Mouse (Mus musculus) monocyte, adult 5-6 weeks (primary cell): Measurements from ENCODE around the gene Vmn1r37. TPM values are rescaled to one million over a fixed set of nuclear protein-coding genes. Genes with fewer than 3 reads are reported as not detected.
"Not testable (repeated sequence)": the region's sequence is repeated elsewhere in the genome, so short reads cannot be mapped to it uniquely, and the experiment has no call there.

Experiments used
- ATAC-seq: fragments of 153-309, 156-312 bp; replicated peaks from 2 replicates; pipeline ENCODE4 v1.8.0; 2017; ENCODE audit warnings: mild to moderate bottlenecking; ENCODE audit not compliant: low TSS enrichment, insufficient number of reproducible peaks, severe bottlenecking, poor library complexity, low FRiP score
- total RNA-seq: library from RNA; stranded (forward); fragments of 200-1000, 200-491, 200-594 nt; gene quantifications from 3 replicates; pipeline ENCODE4 v1.2.3, GENCODE M21; 2017

Gene Vmn1r37
- not detected in 3 replicates for total RNA-seq

DNA sequence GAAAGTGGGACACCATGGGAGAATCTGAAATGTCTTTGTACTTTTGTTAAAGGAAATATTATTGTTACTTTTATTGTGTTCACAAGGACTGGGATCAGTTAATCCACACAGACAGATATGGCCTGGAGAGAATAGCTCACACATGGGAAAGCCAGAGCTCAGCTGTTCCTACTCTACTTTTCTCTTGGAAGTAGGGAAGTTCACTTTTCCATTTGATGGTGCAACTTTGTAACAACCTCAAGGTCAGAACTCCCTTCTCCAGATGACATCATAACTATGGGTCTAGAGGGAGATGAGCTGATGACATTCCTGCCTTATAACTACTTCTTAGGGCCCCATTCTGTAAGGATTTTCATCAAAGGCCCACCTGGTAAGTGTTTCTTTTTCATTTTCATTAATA lies at the start of gene Vmn1r37:
TSS of gene Vmn1r37 (plus strand) at position 301 of the 400 bp plus-strand sequence.
- ATAC-seq, result not testable (repeated sequence)

DNA sequence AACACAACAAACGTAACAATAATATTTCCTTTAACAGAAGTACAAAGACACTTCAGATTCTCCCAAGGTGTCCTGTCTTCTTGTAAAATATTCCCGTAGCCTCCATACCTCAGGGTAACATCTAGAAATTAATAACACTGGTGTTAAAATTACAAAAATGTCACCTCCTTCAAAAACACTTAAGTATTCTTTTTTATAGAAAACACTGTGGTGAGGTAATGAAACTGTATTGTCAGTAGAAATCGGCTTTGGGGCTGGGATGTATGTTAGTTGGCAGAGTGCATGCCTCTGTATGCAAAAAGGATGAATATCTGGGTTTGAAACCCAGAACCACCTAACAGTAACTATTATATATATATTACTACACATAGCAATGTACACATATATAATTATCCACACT lies 43.4 kb upstream of the Vmn1r37 start, which contains the start of gene Vmn1r35:
TSS of gene Vmn1r35 (minus strand) at position 101 of the 400 bp plus-strand sequence.
- no peak for ATAC-seq

- no peak for ATAC-seq
Measured at GRCm38 (mm10) chr6:66708901-66709300, 20.3 kb upstream of the Vmn1r37 start.

GRCm38 (mm10) chr6:66713854-66714253 lies 15.3 kb upstream of the Vmn1r37 start:
- ATAC-seq, result no peak

DNA sequence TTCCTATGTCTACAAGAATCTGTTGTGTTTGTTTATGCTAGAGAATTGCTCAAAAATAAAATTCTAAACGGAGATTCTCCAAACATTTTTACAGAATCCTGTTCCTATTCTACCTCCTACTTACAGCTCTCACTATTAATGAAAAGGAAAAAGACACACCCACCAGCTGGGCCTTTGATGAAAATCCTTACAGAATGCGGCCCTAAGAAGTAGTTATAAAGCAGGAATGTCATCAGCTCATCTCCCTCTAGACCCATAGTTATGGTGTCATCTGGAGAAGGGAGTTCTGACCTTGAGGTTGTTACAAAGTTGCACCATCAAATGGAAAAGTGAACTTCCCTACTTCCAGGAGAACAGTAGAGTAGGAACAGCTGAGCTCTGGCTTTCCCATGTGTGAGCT lies 10.1 kb upstream of the Vmn1r37 start, which contains the start of gene Vmn1r36:
TSS of gene Vmn1r36 (minus strand) at position 101 of the 400 bp plus-strand sequence.
- ATAC-seq, result not testable (repeated sequence)

- ATAC-seq, result not testable (repeated sequence)
Measured at GRCm38 (mm10) chr6:66782527-66782926, 53.3 kb downstream of the Vmn1r37 start, which contains the start of gene Vmn1r38. Gene Vmn1r38 (minus strand): TSS chr6:66782627.

Other genes with a start within 250 kb of the Vmn1r37 start
- gene Mad2l1, start 194.0 kb upstream of the Vmn1r37 start, total RNA-seq, result 6.0 to 13.7 TPM (median 11.3 TPM) in 3 replicates
- gene Vmn1r32, start 169.3 kb upstream of the Vmn1r37 start, total RNA-seq, result 0.64 TPM in 1 of 3 replicates, not detected in the others
- gene Vmn1r33, start 111.1 kb upstream of the Vmn1r37 start, total RNA-seq, result not detected in 3 replicates
- gene Vmn1r34, start 85.5 kb upstream of the Vmn1r37 start, total RNA-seq, result not detected in 3 replicates
- gene Vmn1r35, start 43.5 kb upstream of the Vmn1r37 start, total RNA-seq, result not detected in 3 replicates
- not detected in 3 replicates for gene Vmn1r36, start 10.2 kb upstream of the Vmn1r37 start, total RNA-seq
- not detected in 3 replicates for gene Vmn1r38, start 53.2 kb downstream of the Vmn1r37 start, total RNA-seq
- gene Vmn1r39, start 81.2 kb downstream of the Vmn1r37 start, total RNA-seq, result not detected in 3 replicates
- gene Gng12, start 167.0 kb downstream of the Vmn1r37 start, total RNA-seq, result 10.5 to 20.8 TPM (median 19.7 TPM) in 3 replicates